Mouse (Mus musculus) hindbrain, embryonic 14.5 days (tissue): Measurements from ENCODE around the gene Aoc3. TPM values are rescaled to one million over a fixed set of nuclear protein-coding genes. Genes with fewer than 3 reads are reported as not detected.
"Not testable (repeated sequence)": the region's sequence is repeated elsewhere in the genome, so short reads cannot be mapped to it uniquely, and the experiment has no call there.

Source experiments
- ATAC-seq: fragments of 200-750 bp; cut with Nextera tagmentation; 2 replicates; pipeline ENCODE4 v1.8.0; 2017; ENCODE audit warnings: moderate number of reproducible peaks, mild to moderate bottlenecking, moderate TSS enrichment, moderate library complexity; ENCODE audit not compliant: low FRiP score
- DNase-seq: peaks from one replicate; pipeline ENCODE4 v3.0.0-alpha.2; 2015; ENCODE audit warnings: low spot score
- H3K27ac ChIP-seq: fragments of 300-500 bp; sonication (generic); 2 replicates; pipeline ENCODE4 v1.5.1; 2014; ENCODE audit warnings: mild to moderate bottlenecking, moderate library complexity
- H3K27me3 ChIP-seq: fragments of 300-500 bp; sonication (generic); 2 replicates; pipeline ENCODE4 v1.6.1; 2014; ENCODE audit warnings: mild to moderate bottlenecking, low read length, mixed read lengths; ENCODE audit not compliant: control insufficient read depth, insufficient read depth
- H3K36me3 ChIP-seq: fragments of 300-500 bp; sonication (generic); replicated peaks from 2 replicates; pipeline ENCODE4 v1.6.1; 2014; ENCODE audit not compliant: control insufficient read depth, insufficient read depth
- H3K4me1 ChIP-seq: fragments of 300-500 bp; sonication (generic); replicated peaks from 2 replicates; pipeline ENCODE4 v1.6.1; 2014; ENCODE audit warnings: antibody characterized with exemption, low read length, mixed read lengths; ENCODE audit not compliant: control insufficient read depth, insufficient read depth
- H3K4me2 ChIP-seq: fragments of 300-500 bp; sonication (generic); replicated peaks from 2 replicates; pipeline ENCODE4 v1.6.1; 2014; ENCODE audit warnings: mild to moderate bottlenecking, moderate library complexity
- H3K4me3 ChIP-seq: fragments of 300-500 bp; sonication (generic); replicated peaks from 2 replicates; pipeline ENCODE4 v1.5.1; 2014; ENCODE audit warnings: mild to moderate bottlenecking, low read length
- H3K9ac ChIP-seq: fragments of 300-500 bp; sonication (generic); 2 replicates; pipeline ENCODE4 v1.6.1; 2014
- H3K9me3 ChIP-seq: fragments of 300-500 bp; sonication (generic); 2 replicates; pipeline ENCODE4 v1.6.1; 2016; ENCODE audit warnings: low read length; ENCODE audit not compliant: control insufficient read depth
- WGBS: fragments of 180-500 bp; shearing (Covaris S2); extraction: QIAGEN DNeasy Blood & Tissue Kit; methylation state at CpG from one replicate; pipeline ENCODE4 v1.1.7; 2014; 5-methylcytosine and 5-hydroxymethylcytosine counted together
- polyA plus RNA-seq: library from polyadenylated mRNA; unstranded; fragments of >200 nt; fragmentation: Nextera tagmentation; extraction: Ambion mirVana; gene quantifications from 2 replicates; pipeline ENCODE4 v1.2.1, GENCODE M21; 2014

Aoc3 gene
- polyA plus RNA-seq, 1 experiment from 2014 or later = 0.28 TPM

GRCm38 (mm10) chr11:101324763-101325162 is 5.6 kb upstream of the Aoc3 start, which contains the start of gene Aoc2:
Gene Aoc2 (plus strand): TSS chr11:101325063.
- Histone ChIP-seq H3K27ac (no peak within 1 kb of the TSS), H3K4me3 (no peak within 1 kb of the TSS), H3K4me2 (no peak within 1 kb of the TSS), H3K27me3 (no peaks in the 10 kb centered on the region), H3K9me3 (no peaks in the 10 kb centered on the region), H3K4me1 (no peaks in the 10 kb centered on the region), H3K36me3 (peaks cover 61% of the 10 kb centered on the region), H3K9ac (no peak within 1 kb of the TSS)
- DNase-seq (no peak), ATAC-seq (no peak)
- 94% methylated on average over 5 of the region's 5 CpGs for WGBS

GRCm38 (mm10) chr11:101325201-101325600 is 5.2 kb upstream of the Aoc3 start:
- ATAC-seq, H3K27ac ChIP-seq: not testable (repeated sequence)
- WGBS = 86% methylated on average over 11 of the region's 11 CpGs

GRCm38 (mm10) chr11:101326147-101326546 is 4.3 kb upstream of the Aoc3 start:
- H3K4me1 ChIP-seq = no peaks in the 10 kb centered on the region
- no peaks in the 10 kb centered on the region for H3K9me3 ChIP-seq
- H3K4me3 ChIP-seq = no peak overlapping the region
- peaks cover 47% of the 10 kb centered on the region for H3K36me3 ChIP-seq
- WGBS = 83% methylated on average over 11 of the region's 11 CpGs
- no peak overlapping the region for H3K27ac ChIP-seq
- no peaks in the 10 kb centered on the region for H3K27me3 ChIP-seq
- DNase-seq (no peak), ATAC-seq (no peak)
- H3K4me2 ChIP-seq = no peak overlapping the region
- H3K9ac ChIP-seq = no peak overlapping the region

More at GRCm38 (mm10) chr11:101325201-101325600, 5.2 kb upstream of the Aoc3 start:
- not testable (repeated sequence) for H3K9me3 ChIP-seq, H3K9ac ChIP-seq, H3K4me1 ChIP-seq, H3K4me3 ChIP-seq, DNase-seq, H3K27me3 ChIP-seq, H3K4me2 ChIP-seq
- peaks cover 56% of the 10 kb centered on the region for H3K36me3 ChIP-seq

GRCm38 (mm10) chr11:101327311-101327710 is 3.1 kb upstream of the Aoc3 start:
- H3K4me3 ChIP-seq = no peak overlapping the region
- no peak overlapping the region for H3K4me2 ChIP-seq
- H3K9me3 ChIP-seq = no peaks in the 10 kb centered on the region
- no peaks in the 10 kb centered on the region for H3K27me3 ChIP-seq
- H3K27ac ChIP-seq = no peak overlapping the region
- DNase-seq (no peak), ATAC-seq (no peak)
- no peaks in the 10 kb centered on the region for H3K4me1 ChIP-seq
- peaks cover 35% of the 10 kb centered on the region for H3K36me3 ChIP-seq
- H3K9ac ChIP-seq = no peak overlapping the region
- WGBS = 61% methylated on average over 3 of the region's 3 CpGs

GRCm38 (mm10) chr11:101328941-101329635 is 1.3 kb upstream of the Aoc3 start:
- Histone ChIP-seq H3K4me2 (no peak overlapping the region), H3K27me3 (no peaks in the 10 kb centered on the region), H3K4me1 (no peaks in the 10 kb centered on the region), H3K9me3 (no peaks in the 10 kb centered on the region), H3K27ac (no peak overlapping the region), H3K36me3 (peaks cover 21% of the 10 kb centered on the region), H3K9ac (no peak overlapping the region), H3K4me3 (no peak overlapping the region)
- WGBS = 82% methylated on average over 6 of the region's 6 CpGs
- DNase-seq (no peak), ATAC-seq (no peak)

GRCm38 (mm10) chr11:101330961-101331360 is 556 bp downstream of the Aoc3 start:
- H3K36me3 ChIP-seq, H3K27me3 ChIP-seq, ATAC-seq, H3K9me3 ChIP-seq, H3K4me1 ChIP-seq, H3K4me2 ChIP-seq, DNase-seq, H3K9ac ChIP-seq, H3K27ac ChIP-seq, H3K4me3 ChIP-seq: not testable (repeated sequence)
- WGBS = 68% methylated on average over 5 of the region's 6 CpGs

- Histone ChIP-seq H3K9me3 (no peaks in the 10 kb centered on the region), H3K27me3 (no peaks in the 10 kb centered on the region), H3K36me3 (no peaks in the 10 kb centered on the region), H3K9ac (no peak overlapping the region), H3K4me2 (no peak overlapping the region), H3K27ac (no peak overlapping the region), H3K4me1 (peaks cover 4% of the 10 kb centered on the region; the same call in 1 of the 2 replicates), H3K4me3 (no peak overlapping the region)
- DNase-seq = no peak
- ATAC-seq = no peak
- WGBS = 86% methylated on average over 3 of the region's 3 CpGs
Measured at GRCm38 (mm10) chr11:101332537-101332936, 2.1 kb downstream of the Aoc3 start.

GRCm38 (mm10) chr11:101334023-101334422 is 3.6 kb downstream of the Aoc3 start:
- 20% methylated on average over 10 of the region's 10 CpGs for WGBS
- DNase-seq (no peak), ATAC-seq (no peak)
- Histone ChIP-seq H3K9me3 (no peaks in the 10 kb centered on the region), H3K27me3 (no peaks in the 10 kb centered on the region), H3K4me1 (peaks cover 15% of the 10 kb centered on the region; the same call in 1 of the 2 replicates), H3K36me3 (no peaks in the 10 kb centered on the region), H3K9ac (no peak overlapping the region), H3K4me2 (no peak overlapping the region), H3K4me3 (no peak overlapping the region), H3K27ac (no peak overlapping the region)

- ATAC-seq (no peak), DNase-seq (no peak)
- no peaks in the 10 kb centered on the region for H3K36me3 ChIP-seq
- no peak overlapping the region for H3K4me3 ChIP-seq
- H3K9ac ChIP-seq = no peak overlapping the region
- WGBS = 3% methylated on average over 6 of the region's 6 CpGs
- H3K4me1 ChIP-seq = peaks cover 15% of the 10 kb centered on the region; the same call in 1 of the 2 replicates
- H3K9me3 ChIP-seq = no peaks in the 10 kb centered on the region
- H3K27ac ChIP-seq = no peak overlapping the region
- no peak overlapping the region for H3K4me2 ChIP-seq
- H3K27me3 ChIP-seq = no peaks in the 10 kb centered on the region
Measured at GRCm38 (mm10) chr11:101334516-101334915, 4.1 kb downstream of the Aoc3 start.
